Mouse (Mus musculus) CD4-positive, CD25-positive, alpha-beta regulatory T cell, adult 4 months (primary cell): Measurements from ENCODE around the gene Socs2. TPM values are rescaled to one million over a fixed set of nuclear protein-coding genes. Genes with fewer than 3 reads are reported as not detected.
"Not testable (repeated sequence)": the region's sequence is repeated elsewhere in the genome, so short reads cannot be mapped to it uniquely, and the experiment has no call there.

Experiments
- ATAC-seq: one replicate; pipeline ENCODE4 v1.8.0; 2017
- polyA plus RNA-seq, 2 experiments: library from polyadenylated mRNA; unstranded; fragments of 100-300 nt; shearing (Covaris generic); gene quantifications; one replicate each; pipeline ENCODE4 v1.2.1; 2017

The Socs2 gene
- polyA plus RNA-seq, 2 experiments from 2014 or later, result 37.5 to 40.4 TPM

DNA sequence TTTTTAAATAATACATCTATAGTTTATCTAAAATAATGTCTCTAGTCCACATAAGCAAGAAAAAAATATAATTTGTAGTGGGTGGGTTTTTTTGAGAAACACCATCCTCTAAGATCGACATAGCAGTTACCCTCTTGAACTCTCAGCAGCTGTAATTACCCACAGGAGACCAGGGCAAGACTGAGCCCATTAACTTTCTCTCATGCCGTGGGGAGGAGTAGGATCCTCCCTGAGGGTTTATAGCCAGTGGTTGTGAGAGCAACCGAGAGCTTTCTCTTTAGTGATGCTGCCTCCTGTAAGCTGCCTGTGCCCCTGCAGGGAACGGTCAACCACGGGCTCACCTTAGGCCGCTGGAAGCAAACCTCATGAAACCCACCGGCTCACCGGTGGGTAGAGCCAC lies 24.9 kb downstream of the Socs2 start:
- no peak for ATAC-seq

DNA sequence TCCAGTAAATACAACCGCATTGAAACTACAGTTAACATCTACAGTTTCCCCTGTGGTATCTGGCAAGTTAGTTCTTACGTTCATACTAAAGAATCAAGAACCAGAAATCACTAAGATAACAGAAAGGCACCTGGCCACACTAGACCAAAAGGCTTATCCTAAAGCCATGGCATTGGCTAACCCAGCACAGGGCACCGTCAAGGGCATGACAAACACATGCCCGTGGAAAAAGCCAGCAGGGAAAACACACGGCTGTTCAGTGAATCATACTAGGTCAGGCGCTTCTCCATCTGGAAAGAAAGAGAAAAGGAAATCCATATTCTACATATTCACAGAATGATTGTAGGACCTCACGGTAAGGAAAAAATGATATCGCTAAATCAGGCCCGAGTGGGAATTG lies 26.1 kb downstream of the Socs2 start:
- no peak for ATAC-seq

GRCm38 (mm10) chr10:95389805-95390204 lies 27.2 kb downstream of the Socs2 start:
- not testable (repeated sequence) for ATAC-seq

GRCm38 (mm10) chr10:95388821-95389477 lies 28.0 kb downstream of the Socs2 start:
- ATAC-seq, result no peak

- no peak for ATAC-seq
Measured at GRCm38 (mm10) chr10:95386527-95386926, 30.5 kb downstream of the Socs2 start.

GRCm38 (mm10) chr10:95385801-95386203 lies 31.2 kb downstream of the Socs2 start:
- ATAC-seq, result no peak

DNA sequence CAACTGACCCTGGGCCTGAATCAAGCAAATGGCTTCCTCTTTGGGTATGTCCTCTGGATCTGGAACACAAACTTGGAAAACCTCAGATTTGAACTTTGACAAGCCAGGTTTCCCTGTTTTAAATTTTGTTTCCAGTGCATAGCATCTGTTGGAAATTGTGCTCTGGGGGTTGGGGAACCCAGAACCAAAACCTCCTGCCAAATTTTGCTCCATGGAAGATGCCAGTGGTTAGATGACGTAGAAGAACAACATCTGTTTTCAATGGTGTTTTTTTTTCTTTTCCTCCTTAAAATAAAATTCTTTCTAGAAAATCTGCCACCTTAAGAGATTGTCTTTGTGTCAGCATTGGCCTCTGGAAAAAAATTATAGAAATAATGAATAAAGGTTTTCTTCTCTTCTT lies 31.9 kb downstream of the Socs2 start:
- ATAC-seq, result no peak

- no peak for ATAC-seq
Measured at GRCm38 (mm10) chr10:95384446-95384845, 32.5 kb downstream of the Socs2 start.

DNA sequence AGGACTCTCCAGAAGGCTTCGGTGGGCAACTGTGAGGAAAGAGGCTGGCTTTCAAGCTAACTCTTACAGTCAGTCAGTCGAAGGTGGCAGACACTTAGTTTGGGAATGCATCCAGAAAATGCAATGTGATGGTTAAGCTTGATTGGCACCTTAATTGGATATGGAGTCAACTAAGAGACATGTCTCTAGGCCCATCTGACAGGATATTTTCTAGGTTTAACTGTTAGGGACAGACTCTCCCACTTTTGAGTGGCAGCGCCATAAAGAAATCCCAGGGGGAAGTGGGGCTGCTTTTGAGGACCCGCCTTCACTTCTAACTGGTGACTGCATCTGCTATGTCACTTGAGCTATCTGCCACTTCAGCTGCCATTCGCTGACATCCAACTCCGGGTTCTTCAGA lies 43.6 kb downstream of the Socs2 start:
- no peak for ATAC-seq

GRCm38 (mm10) chr10:95371942-95372341 lies 45.0 kb downstream of the Socs2 start:
- peak; percentile 71 for ATAC-seq

DNA sequence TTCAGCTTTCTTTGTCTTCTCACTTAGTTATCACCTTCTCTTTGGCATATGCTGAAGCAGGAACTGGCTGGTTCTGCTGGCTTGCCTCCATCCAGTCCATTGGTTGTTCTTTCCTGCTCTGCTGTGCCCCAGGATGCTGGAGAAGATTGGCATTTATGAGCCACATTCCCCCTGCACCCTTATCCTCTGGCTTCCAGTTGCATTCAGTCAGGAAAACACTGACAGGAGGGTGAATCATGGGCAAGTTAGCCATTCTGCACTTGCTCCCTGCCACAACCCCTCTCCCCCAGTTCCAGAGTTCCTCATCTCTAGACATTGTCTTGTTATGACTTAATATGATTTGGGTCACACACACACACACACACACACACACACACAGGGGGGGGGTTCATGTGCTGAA lies 47.8 kb downstream of the Socs2 start:
- no peak for ATAC-seq

DNA sequence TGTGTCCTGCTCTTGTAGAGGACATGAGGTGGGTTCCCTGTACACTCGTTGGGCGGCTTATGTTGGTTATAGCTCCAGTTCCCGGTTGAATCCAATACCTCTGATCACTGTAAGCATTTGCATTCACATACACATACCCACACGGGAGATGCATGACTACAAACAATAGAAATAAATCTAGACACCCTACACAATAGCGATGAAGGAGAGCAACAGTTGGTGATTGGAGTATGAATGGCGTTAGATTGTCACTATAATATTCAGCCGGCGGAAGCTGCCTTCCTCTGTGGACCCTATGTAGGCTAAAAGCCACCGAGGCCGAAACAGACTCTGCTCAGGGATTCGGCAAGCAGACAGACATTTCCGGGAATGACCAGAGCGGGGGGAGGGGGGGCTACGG lies 48.8 kb downstream of the Socs2 start:
- ATAC-seq, result no peak

DNA sequence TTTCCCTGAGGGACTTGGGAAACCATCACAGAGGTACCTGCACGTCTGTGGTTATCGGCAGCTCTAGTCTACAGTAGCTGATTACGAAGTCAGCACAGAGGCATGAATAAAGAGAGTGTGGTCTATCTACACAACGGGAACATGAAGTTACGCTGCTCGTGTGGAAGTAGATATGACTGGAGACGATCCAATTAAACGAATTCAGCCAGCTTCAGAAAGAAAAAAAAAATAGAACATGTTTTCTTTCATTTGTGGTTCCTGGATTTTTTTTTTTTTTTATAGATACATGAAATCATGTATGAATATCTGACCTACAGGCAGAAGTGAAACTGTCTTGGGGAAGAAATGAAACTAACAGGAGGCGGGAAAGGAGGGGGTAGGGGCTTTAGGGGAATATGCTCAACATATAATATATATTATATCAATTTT lies 49.3 kb downstream of the Socs2 start:
- ATAC-seq, result no peak

DNA sequence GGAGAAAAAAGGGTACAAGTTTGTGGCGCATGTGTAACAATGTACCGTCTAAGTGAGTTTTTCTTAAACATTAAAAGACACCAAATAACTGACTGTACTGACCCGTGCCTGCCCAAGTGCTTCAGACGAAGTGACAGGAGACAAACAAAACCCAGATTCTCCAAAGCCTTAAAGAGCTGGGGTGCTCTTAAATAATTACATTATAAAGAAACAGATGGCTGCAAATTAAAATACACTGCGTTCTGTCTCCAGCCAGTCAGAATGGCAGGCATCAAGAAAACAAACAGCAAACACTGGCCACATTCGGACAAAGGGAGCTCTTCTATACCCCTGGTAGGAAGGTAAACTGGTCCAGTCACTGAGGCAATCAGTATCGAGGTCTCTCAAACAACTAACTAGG lies 49.7 kb downstream of the Socs2 start:
- no peak for ATAC-seq

DNA sequence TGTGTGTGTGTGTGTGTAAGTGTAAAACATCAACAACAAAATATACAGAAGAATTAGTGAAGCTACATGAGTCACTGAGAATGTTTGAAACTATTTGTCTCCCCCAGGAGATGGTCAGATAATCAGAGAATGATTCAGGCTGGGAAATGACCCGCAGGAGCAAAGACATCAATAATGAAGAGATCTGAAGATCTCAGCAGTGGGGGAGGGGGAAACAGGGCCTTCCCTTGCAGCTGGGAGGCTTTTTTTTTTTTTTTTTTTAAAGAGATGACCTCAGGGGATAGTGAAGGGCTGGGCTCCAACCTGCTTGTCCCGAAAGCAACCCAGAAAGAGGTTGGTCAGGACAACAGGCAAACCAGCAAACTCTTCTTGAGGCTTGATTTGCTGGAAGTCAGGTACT lies 54.7 kb downstream of the Socs2 start:
- ATAC-seq, result no peak

DNA sequence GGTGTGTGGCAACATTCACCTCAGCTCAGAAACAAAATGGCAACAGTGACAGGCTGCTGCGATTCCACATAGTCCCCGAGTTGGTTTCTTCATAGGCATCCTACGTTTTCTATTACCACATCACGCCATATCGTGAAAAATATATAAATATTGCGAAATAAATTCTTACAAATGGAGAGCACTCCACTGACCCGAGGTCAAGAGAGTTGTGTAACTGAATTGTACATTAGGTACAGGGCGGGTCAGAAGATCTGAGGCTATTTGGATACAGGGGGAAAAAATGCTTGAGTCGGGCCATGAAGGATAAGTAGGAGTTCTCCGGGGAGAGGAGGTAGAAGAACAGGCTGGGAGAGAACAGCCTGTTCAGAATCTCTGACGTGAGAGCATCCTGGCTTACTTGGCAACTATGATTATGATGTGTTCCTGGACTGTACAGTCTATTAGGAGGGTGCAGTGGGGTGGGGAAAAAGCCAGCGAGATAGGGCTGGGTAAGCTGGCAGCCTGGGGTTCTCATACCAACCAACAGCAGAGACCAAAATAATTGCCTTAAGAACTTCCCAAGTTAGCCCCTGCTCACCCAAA lies 55.6 kb downstream of the Socs2 start:
- no peak for ATAC-seq

DNA sequence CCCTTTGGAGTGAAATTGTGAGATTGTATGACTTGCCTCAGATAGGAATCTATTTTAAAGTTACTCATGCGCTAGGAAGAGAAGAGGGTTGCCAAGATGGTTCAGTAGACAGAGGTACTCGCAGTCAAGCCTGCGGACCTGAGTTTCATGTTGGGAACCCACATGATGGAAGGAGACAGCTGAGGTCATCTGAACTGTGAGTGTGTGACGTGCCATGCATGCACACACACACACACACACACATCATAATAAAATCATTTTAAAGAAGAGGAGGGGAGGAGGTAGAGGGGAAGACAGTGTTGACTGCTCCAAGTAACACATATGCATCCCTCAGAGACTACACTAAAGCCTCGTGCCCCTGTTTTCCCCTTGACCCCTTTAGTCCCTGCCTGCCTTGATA lies 56.9 kb downstream of the Socs2 start:
- no peak for ATAC-seq

- no peak for ATAC-seq
Measured at GRCm38 (mm10) chr10:95357721-95358120, 59.3 kb downstream of the Socs2 start.

GRCm38 (mm10) chr10:95356711-95357110 lies 60.3 kb downstream of the Socs2 start:
- no peak for ATAC-seq

GRCm38 (mm10) chr10:95355678-95356268 lies 61.2 kb downstream of the Socs2 start:
- no peak for ATAC-seq

DNA sequence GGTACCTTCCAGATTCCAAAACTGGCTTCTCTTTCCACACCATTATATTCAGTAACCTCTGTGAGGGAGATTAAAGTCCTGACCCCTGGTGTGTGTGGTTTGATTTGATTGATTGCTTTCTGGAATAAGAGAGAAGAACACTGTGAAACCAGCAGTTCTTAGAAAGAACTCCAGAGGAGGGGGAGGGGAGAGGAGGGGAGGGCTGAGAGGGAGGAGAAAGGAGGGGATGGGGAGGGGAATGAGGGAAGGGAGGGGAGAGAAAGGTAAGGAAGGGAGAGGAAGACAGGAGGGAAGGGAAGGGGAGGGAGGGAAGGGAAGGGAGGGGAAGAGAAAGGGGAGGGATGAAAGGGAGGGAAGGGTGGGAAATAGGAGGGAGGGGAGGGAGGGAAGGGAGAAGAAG lies 62.3 kb downstream of the Socs2 start:
- ATAC-seq, result no peak

DNA sequence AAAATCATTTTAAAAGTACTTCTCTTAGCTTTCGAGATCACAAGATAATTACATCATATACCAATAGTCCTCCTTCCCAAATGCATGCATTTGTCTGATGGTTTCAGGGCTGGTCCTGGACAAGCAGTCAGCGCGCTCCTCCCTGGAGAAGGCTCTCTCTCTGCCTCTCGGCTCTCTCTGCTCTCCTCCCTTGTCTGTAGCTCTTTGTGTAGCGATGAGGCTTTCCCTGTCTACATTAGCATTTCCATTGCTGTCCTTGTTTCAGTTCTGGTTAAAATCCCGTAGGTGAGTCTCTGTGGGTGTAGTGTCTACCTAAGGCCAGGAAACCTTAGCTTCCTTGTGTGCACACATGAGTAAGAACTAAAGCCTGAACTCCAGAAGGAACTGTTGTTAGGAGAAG lies 62.9 kb downstream of the Socs2 start:
- no peak for ATAC-seq

- ATAC-seq, result no peak
Measured at GRCm38 (mm10) chr10:95348457-95348856, 68.5 kb downstream of the Socs2 start.

GRCm38 (mm10) chr10:95347776-95348175 lies 69.2 kb downstream of the Socs2 start:
- no peak for ATAC-seq
